Mouse (Mus musculus) heart, adult 18-20 months (tissue): ENCODE measurements around the gene Cep97. TPM values are rescaled to one million over a fixed set of nuclear protein-coding genes. Genes with fewer than 3 reads are reported as not detected.
"Not testable (repeated sequence)": the region's sequence is repeated elsewhere in the genome, so short reads cannot be mapped to it uniquely, and the experiment has no call there.

Source experiments
- DNase-seq, 2 experiments: peaks; one replicate each; pipeline ENCODE4 v3.0.0; 2021 to 2022; ENCODE audit warnings: mixed read lengths in 1 of 2
- total RNA-seq, 2 experiments: library from RNA; stranded (reverse); gene quantifications; 2 replicates each; pipeline ENCODE4 v1.2.3; 2021

The Cep97 gene
- total RNA-seq, 2 experiments from 2014 or later, result 3.9 to 4.8 TPM

- DNase-seq, result no peak
Measured at GRCm38 (mm10) chr16:55890346-55891136, 44.1 kb downstream of the Cep97 start.

GRCm38 (mm10) chr16:55889451-55889850 lies 45.2 kb downstream of the Cep97 start:
- DNase-seq, result no peak

- no peak for DNase-seq
Measured at GRCm38 (mm10) chr16:55888584-55888960, 46.1 kb downstream of the Cep97 start.

- DNase-seq, result no peak
Measured at GRCm38 (mm10) chr16:55887814-55888583, 46.7 kb downstream of the Cep97 start.

- no peak for DNase-seq
Measured at GRCm38 (mm10) chr16:55884246-55884645, 50.4 kb downstream of the Cep97 start.

GRCm38 (mm10) chr16:55876025-55876424 lies 58.6 kb downstream of the Cep97 start:
- peak in 1 of 2 experiments; percentile 19 for DNase-seq

- DNase-seq, result no peak
Measured at GRCm38 (mm10) chr16:55863832-55864231, 70.8 kb downstream of the Cep97 start.

- DNase-seq, result peak; percentile 64 to 81
Measured at GRCm38 (mm10) chr16:55863149-55863815, 71.4 kb downstream of the Cep97 start.

- no peak for DNase-seq
Measured at GRCm38 (mm10) chr16:55861104-55861503, 73.6 kb downstream of the Cep97 start.

GRCm38 (mm10) chr16:55859421-55859820 lies 75.2 kb downstream of the Cep97 start:
- not testable (repeated sequence) for DNase-seq

- peak; percentile 42 to 83 for DNase-seq
Measured at GRCm38 (mm10) chr16:55858465-55858864, 76.2 kb downstream of the Cep97 start.

- peak; percentile 71 to 90 for DNase-seq
Measured at GRCm38 (mm10) chr16:55852943-55853727, 81.5 kb downstream of the Cep97 start.

GRCm38 (mm10) chr16:55852515-55852914 lies 82.1 kb downstream of the Cep97 start:
- DNase-seq, result no peak

- no peak for DNase-seq
Measured at GRCm38 (mm10) chr16:55850485-55850884, 84.2 kb downstream of the Cep97 start.

Other genes with a start within 250 kb of the Cep97 start
- gene Nfkbiz, start 96.0 kb downstream of the Cep97 start, total RNA-seq, result 1 to 10 TPM; 1.8 to 2.3 TPM
- gene Nxpe3, start 39.6 kb downstream of the Cep97 start, total RNA-seq, result under 1 TPM; 0.40 to 0.93 TPM
- gene Rpl24, start 31.4 kb upstream of the Cep97 start, total RNA-seq, result 100 to 1,000 TPM; 538 to 568 TPM
- 10 to 100 TPM; 12.3 to 12.5 TPM for gene Zbtb11, start 39.0 kb upstream of the Cep97 start, total RNA-seq
- gene Pcnp, start 94.9 kb upstream of the Cep97 start, total RNA-seq, result 10 to 100 TPM; 46.4 to 55.3 TPM
- 10 to 100 TPM; 13.1 to 13.2 TPM for gene Trmt10c, start 103.0 kb upstream of the Cep97 start, total RNA-seq
- gene Senp7, start 113.5 kb upstream of the Cep97 start, total RNA-seq, result 10 to 100 TPM; 14.2 to 16.0 TPM